Mouse (Mus musculus): ENCODE measurements around the gene Atg9a. TPM values are rescaled to one million over a fixed set of nuclear protein-coding genes. Genes with fewer than 3 reads are reported as not detected.

The Atg9a gene
- polyA plus RNA-seq, 1 experiment: 101 TPM

- peak in 1 of 2 experiments; percentile 20 for DNase-seq (ENCODE audit: extremely low spot score in 1 of 2, low spot score in 1 of 2)
Measured at GRCm38 (mm10) chr1:75179334-75180104, 12.5 kb downstream of the Atg9a start.

GRCm38 (mm10) chr1:75168472-75169464 lies 23.2 kb downstream of the Atg9a start, which contains the start of gene Zfand2b:
Gene Zfand2b, plus strand, starts transcription at chr1:75168646.
- peak; percentile 87 to 96 for DNase-seq (ENCODE audit: extremely low spot score in 1 of 2, low spot score in 1 of 2)

- DNase-seq (ENCODE audit: extremely low spot score in 1 of 2, low spot score in 1 of 2): no peak
Measured at GRCm38 (mm10) chr1:75168093-75168471, 23.9 kb downstream of the Atg9a start.

- DNase-seq (ENCODE audit: extremely low spot score in 1 of 2, low spot score in 1 of 2): no peak
Measured at GRCm38 (mm10) chr1:75160256-75160617, 31.8 kb downstream of the Atg9a start.

- no peak for DNase-seq (ENCODE audit: extremely low spot score in 1 of 2, low spot score in 1 of 2)
Measured at GRCm38 (mm10) chr1:75159540-75160255, 32.3 kb downstream of the Atg9a start.

GRCm38 (mm10) chr1:75158990-75159389 lies 33.0 kb downstream of the Atg9a start:
- DNase-seq (ENCODE audit: extremely low spot score in 1 of 2, low spot score in 1 of 2): no peak

GRCm38 (mm10) chr1:75155837-75156236 lies 36.2 kb downstream of the Atg9a start:
- no peak for DNase-seq (ENCODE audit: extremely low spot score in 1 of 2, low spot score in 1 of 2)

- DNase-seq (ENCODE audit: extremely low spot score in 1 of 2, low spot score in 1 of 2): no peak
Measured at GRCm38 (mm10) chr1:75148727-75149126, 43.3 kb downstream of the Atg9a start.

- no peak for DNase-seq (ENCODE audit: extremely low spot score in 1 of 2, low spot score in 1 of 2)
Measured at GRCm38 (mm10) chr1:75147411-75148135, 44.4 kb downstream of the Atg9a start.

- DNase-seq (ENCODE audit: extremely low spot score in 1 of 2, low spot score in 1 of 2): no peak
Measured at GRCm38 (mm10) chr1:75145589-75145988, 46.4 kb downstream of the Atg9a start.

GRCm38 (mm10) chr1:75142301-75143261 lies 49.4 kb downstream of the Atg9a start, which contains the start of the genes Cnppd1 and Retreg2:
Gene Cnppd1, minus strand, starts transcription at chr1:75142711.
Gene Retreg2, plus strand, starts transcription at chr1:75142778.
- DNase-seq (ENCODE audit: extremely low spot score in 1 of 2, low spot score in 1 of 2): peak; percentile 89 to 97

GRCm38 (mm10) chr1:75141486-75142190 lies 50.4 kb downstream of the Atg9a start:
- DNase-seq (ENCODE audit: extremely low spot score in 1 of 2, low spot score in 1 of 2): peak in 1 of 2 experiments; percentile 58

GRCm38 (mm10) chr1:75140601-75141190 lies 51.3 kb downstream of the Atg9a start:
- DNase-seq (ENCODE audit: extremely low spot score in 1 of 2, low spot score in 1 of 2): no peak

- no peak for DNase-seq (ENCODE audit: extremely low spot score in 1 of 2, low spot score in 1 of 2)
Measured at GRCm38 (mm10) chr1:75138448-75138847, 53.5 kb downstream of the Atg9a start.

- DNase-seq (ENCODE audit: extremely low spot score in 1 of 2, low spot score in 1 of 2): no peak
Measured at GRCm38 (mm10) chr1:75136730-75137129, 55.3 kb downstream of the Atg9a start.

- no peak for DNase-seq (ENCODE audit: extremely low spot score in 1 of 2, low spot score in 1 of 2)
Measured at GRCm38 (mm10) chr1:75136293-75136692, 55.7 kb downstream of the Atg9a start.

- no peak for DNase-seq (ENCODE audit: extremely low spot score in 1 of 2, low spot score in 1 of 2)
Measured at GRCm38 (mm10) chr1:75133421-75134207, 58.4 kb downstream of the Atg9a start, which contains the start of gene Slc23a3. Gene Slc23a3, minus strand, starts transcription at chr1:75133890.
